Mouse (Mus musculus): ENCODE data around the gene B3gnt3.

Gene B3gnt3

GRCm38 (mm10) chr8:71679116-71679515, 22.5 kb downstream of the B3gnt3 start:
- DNase-seq (ENCODE audit: low read depth in 2 of 2, low spot score in 2 of 2), result no peak

- no peak for DNase-seq (ENCODE audit: low read depth in 2 of 2, low spot score in 2 of 2)
Measured at GRCm38 (mm10) chr8:71678216-71678615, 23.4 kb downstream of the B3gnt3 start.

GRCm38 (mm10) chr8:71677555-71677954, 24.0 kb downstream of the B3gnt3 start:
- DNase-seq (ENCODE audit: low read depth in 2 of 2, low spot score in 2 of 2), result no peak

- no peak for DNase-seq (ENCODE audit: low read depth in 2 of 2, low spot score in 2 of 2)
Measured at GRCm38 (mm10) chr8:71676803-71677202, 24.8 kb downstream of the B3gnt3 start.

GRCm38 (mm10) chr8:71676020-71676741, 25.4 kb downstream of the B3gnt3 start, which contains the start of gene Jak3:
TSS of gene Jak3 (plus strand) at chr8:71676296.
- DNase-seq (ENCODE audit: low read depth in 2 of 2, low spot score in 2 of 2), result peak; percentile 55 to 58

- DNase-seq (ENCODE audit: low read depth in 2 of 2, low spot score in 2 of 2), result no peak
Measured at GRCm38 (mm10) chr8:71675456-71676019, 26.1 kb downstream of the B3gnt3 start.

- no peak for DNase-seq (ENCODE audit: low read depth in 2 of 2, low spot score in 2 of 2)
Measured at GRCm38 (mm10) chr8:71674071-71674470, 27.5 kb downstream of the B3gnt3 start.

GRCm38 (mm10) chr8:71672168-71672735, 29.3 kb downstream of the B3gnt3 start:
- DNase-seq (ENCODE audit: low read depth in 2 of 2, low spot score in 2 of 2), result no peak

- peak; percentile 88 to 89 for DNase-seq (ENCODE audit: low read depth in 2 of 2, low spot score in 2 of 2)
Measured at GRCm38 (mm10) chr8:71671549-71671965, 30.0 kb downstream of the B3gnt3 start, which contains the start of gene Unc13a. TSS of gene Unc13a (minus strand) at chr8:71671757.

GRCm38 (mm10) chr8:71670621-71671548, 30.7 kb downstream of the B3gnt3 start:
- DNase-seq (ENCODE audit: low read depth in 2 of 2, low spot score in 2 of 2), result no peak

- no peak for DNase-seq (ENCODE audit: low read depth in 2 of 2, low spot score in 2 of 2)
Measured at GRCm38 (mm10) chr8:71670198-71670597, 31.4 kb downstream of the B3gnt3 start.

- peak; percentile 39 to 56 for DNase-seq (ENCODE audit: low read depth in 2 of 2, low spot score in 2 of 2)
Measured at GRCm38 (mm10) chr8:71668220-71668975, 33.2 kb downstream of the B3gnt3 start.

GRCm38 (mm10) chr8:71667256-71667655, 34.3 kb downstream of the B3gnt3 start:
- DNase-seq (ENCODE audit: low read depth in 2 of 2, low spot score in 2 of 2), result no peak

GRCm38 (mm10) chr8:71666855-71667254, 34.7 kb downstream of the B3gnt3 start:
- no peak for DNase-seq (ENCODE audit: low read depth in 2 of 2, low spot score in 2 of 2)

GRCm38 (mm10) chr8:71665331-71666130, 36.1 kb downstream of the B3gnt3 start:
- DNase-seq (ENCODE audit: low read depth in 2 of 2, low spot score in 2 of 2), result peak in 1 of 2 experiments; percentile 59

- DNase-seq (ENCODE audit: low read depth in 2 of 2, low spot score in 2 of 2), result peak; percentile 73 to 82
Measured at GRCm38 (mm10) chr8:71660325-71661120, 41.1 kb downstream of the B3gnt3 start.

GRCm38 (mm10) chr8:71659751-71660150, 41.8 kb downstream of the B3gnt3 start:
- DNase-seq (ENCODE audit: low read depth in 2 of 2, low spot score in 2 of 2), result no peak

GRCm38 (mm10) chr8:71658515-71659049, 43.0 kb downstream of the B3gnt3 start:
- no peak for DNase-seq (ENCODE audit: low read depth in 2 of 2, low spot score in 2 of 2)

- DNase-seq (ENCODE audit: low read depth in 2 of 2, low spot score in 2 of 2), result no peak
Measured at GRCm38 (mm10) chr8:71657816-71658215, 43.8 kb downstream of the B3gnt3 start.

Measured in CD8-positive naive resting alpha-beta T cell, adult 2 months (primary cell).